Mouse (Mus musculus) embryonic fibroblast, embryonic 13.5 days (primary cell): Measurements from ENCODE around the gene Tubgcp3.

Experiments
- CTCF ChIP-seq: IDR thresholded peaks from 2 replicates; pipeline ENCODE4 v1.5.1; 2011; ENCODE audit warnings: mild to moderate bottlenecking, control low read depth, low read length, moderate library complexity, borderline replicate concordance; ENCODE audit not compliant: insufficient read depth
- POLR2A ChIP-seq: IDR thresholded peaks from 2 replicates; pipeline ENCODE4 v1.6.1; 2011; ENCODE audit warnings: low read depth, mild to moderate bottlenecking, control low read depth, low read length, moderate library complexity

- no peak for TF ChIP-seq CTCF
- no peak for TF ChIP-seq POLR2A
Observed at GRCm38 (mm10) chr8:12648951-12649350, 23.1 kb downstream of the Tubgcp3 start.
